Mouse (Mus musculus) adrenal gland, adult 2 months (tissue): Measurements from ENCODE around the gene Nme4. TPM values are rescaled to one million over a fixed set of nuclear protein-coding genes. Genes with fewer than 3 reads are reported as not detected.
A peak's percentile ranks its signal among the peaks of the same experiment; 100 is the strongest.
"Not testable (repeated sequence)": the region's sequence is repeated elsewhere in the genome, so short reads cannot be mapped to it uniquely, and the experiment has no call there.

Experiments
- DNase-seq: peaks from one replicate; pipeline ENCODE4 v3.0.0; 2021
- polyA plus RNA-seq: library from polyadenylated mRNA; depleted of rRNA; stranded (reverse); fragments of >200 nt; gene quantifications from 2 replicates; pipeline ENCODE4 v1.2.3, GENCODE M21; 2012
- total RNA-seq, 2 experiments: library from RNA; stranded (reverse); gene quantifications; 2 replicates each; pipeline ENCODE4 v1.2.3; 2021

Gene Nme4
- total and polyA plus RNA-seq, 3 experiments: 2.5 to 23.9 (median 5.1) TPM

DNA sequence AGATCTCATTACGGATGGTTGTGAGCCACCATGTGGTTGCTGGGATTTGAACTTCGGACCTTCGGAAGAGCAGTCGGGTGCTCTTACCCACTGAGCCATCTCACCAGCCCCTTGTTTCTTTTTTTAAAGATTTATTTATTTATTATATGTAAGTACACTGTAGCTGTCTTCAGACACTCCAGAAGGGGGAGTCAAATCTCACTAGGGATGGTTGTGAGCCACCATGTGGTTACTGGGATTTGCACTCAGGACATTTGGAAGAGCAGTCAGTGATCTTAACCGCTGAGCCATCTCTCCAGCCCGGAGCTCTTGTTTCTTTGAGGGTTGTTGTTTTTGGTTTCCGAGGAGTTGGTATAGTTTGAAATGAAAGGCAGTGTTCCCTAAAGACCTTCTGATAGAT is 19.1 kb upstream of the Nme4 start:
- not testable (repeated sequence) for DNase-seq

DNA sequence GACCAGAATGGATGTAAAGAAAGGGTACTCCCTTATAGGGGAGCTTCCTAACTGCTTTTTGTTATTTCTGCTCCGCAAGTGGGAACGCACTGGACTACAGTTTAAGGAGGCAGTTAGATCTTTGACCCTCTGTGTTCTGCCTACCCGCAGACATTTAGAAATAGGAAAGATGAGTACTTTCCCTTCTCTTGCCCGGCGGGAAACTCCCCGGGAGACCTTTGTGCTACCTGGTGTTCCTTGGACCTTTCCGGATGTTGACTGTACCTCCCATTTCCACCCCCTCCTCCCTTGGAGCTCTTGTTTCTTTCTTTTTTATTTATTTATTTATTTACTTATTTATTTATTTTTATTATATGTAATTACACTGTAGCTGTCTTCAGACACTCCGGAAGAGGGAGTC is 18.7 kb upstream of the Nme4 start:
- DNase-seq: no peak

DNA sequence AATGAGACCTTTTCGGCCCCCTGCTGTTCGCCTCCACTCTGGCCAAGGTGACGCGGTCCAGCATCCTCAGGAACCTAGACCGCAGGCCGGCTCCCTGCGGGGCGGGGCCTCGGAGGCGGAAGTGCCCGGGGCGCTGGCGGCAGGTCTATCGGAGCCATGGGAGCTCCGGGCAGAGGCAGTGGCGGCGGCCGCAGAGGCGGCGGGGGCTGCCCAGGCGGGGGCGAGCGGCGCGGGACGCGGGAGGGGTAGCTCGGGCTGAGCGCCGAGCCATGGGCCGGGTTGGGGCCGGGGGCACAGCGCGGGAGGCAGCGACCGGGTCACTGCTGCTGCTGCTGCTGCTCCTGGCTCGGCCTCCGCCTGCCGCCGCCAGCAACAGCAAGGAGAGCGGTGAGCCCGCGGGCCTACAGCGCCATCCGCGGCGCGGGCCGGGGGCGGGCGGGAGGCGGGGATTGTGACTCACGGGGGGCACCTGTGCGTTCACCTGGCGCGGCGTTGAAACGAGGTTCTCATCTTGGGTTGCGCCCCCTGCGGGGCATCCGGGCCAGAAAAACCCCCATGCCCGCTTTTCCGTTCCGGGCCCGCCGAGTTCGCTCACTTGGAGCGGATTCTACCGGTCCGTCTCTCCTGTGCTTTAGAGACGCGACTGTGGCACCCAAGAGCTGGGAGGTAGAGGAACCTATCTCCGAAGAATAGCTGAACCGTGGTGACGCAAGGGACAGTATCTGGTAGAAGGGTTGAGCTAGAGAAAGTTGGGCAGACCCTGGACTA is 18.0 kb upstream of the Nme4 start, which contains the start of gene Tmem8:
Gene Tmem8 (plus strand): TSS at position 119 of the 768 bp plus-strand sequence.
- DNase-seq: peak; percentile 88

DNA sequence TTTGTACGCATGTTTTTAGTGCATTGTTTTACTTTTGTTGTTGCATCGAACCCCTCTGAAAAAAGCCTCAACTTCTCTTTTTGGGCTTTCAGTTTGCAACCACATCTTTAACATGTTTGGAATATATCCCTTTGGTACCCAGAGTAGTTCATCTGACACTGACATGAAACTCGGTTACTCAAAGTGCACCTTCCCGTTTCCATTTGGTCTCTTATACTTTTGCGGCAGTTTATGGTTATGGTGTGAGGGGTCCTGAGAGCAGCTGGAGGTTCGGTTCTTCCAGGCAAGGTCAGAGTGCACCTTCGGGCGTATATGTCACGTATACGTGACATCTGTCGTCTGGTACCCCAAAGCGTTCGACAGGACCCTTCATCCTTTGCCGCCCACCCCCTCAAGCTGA is 17.3 kb upstream of the Nme4 start:
- no peak for DNase-seq

- DNase-seq: no peak
These were observed 16.3 kb upstream of the Nme4 start for GRCm38 (mm10) chr17:26111722-26112121.

DNA sequence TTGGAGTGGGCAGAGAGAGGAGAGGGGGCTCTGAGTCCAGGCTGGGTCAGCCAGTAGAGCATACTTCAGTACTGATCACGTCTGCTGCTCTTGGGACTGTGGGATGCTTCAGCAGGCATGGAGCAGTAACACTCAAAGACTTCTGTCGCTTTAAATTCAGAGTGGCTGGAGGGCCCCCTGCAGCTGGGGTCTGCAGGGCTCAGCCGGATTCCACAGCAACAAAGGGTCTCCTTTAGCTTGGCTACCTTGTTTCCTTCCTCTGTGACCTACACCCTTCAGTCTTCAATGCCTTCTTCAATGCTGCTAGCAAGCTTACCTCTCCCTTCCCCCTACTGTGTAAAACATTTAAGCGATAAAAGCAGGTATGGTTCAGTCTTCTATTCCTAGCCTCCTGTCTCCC is 15.6 kb upstream of the Nme4 start:
- no peak for DNase-seq

DNA sequence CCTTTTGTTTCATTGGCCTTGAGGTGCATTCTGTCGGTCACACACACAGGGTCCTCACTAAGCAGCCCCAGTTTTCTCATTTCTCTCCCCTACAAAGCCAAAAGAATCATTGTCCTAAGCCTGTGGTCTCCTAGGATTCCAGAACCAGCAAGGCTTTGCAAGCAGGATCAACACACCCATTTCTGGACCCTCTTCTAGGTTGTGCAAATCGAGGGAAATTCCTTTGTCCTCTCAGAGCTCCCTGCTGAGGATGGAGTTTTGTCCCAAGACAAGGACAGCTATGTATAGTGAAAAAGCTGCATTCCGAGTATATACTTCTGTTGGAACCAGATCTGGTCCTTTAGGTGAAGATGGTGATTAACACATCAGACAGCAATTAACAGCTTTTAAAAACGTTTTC is 14.8 kb upstream of the Nme4 start:
- DNase-seq: no peak

DNA sequence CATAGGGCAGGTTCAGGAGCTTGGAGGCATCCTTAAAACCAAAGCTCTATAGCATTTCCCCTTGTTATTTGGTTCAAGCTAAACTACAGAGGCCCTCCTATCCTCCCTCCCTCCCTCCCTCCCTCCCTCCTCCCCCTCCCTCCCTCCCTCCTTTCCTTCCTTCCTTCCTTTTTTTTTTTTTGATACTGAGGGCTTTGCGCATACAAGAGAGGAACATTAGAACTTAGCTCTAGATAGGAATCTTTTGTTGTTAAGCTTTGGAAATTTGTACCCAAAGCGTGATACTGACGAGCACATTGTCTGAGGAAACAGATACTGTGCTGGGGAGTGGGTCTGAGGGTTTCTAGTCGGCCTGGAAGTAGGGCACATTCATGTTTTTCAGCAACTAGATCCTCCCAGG is 10.2 kb upstream of the Nme4 start:
- no peak for DNase-seq

DNA sequence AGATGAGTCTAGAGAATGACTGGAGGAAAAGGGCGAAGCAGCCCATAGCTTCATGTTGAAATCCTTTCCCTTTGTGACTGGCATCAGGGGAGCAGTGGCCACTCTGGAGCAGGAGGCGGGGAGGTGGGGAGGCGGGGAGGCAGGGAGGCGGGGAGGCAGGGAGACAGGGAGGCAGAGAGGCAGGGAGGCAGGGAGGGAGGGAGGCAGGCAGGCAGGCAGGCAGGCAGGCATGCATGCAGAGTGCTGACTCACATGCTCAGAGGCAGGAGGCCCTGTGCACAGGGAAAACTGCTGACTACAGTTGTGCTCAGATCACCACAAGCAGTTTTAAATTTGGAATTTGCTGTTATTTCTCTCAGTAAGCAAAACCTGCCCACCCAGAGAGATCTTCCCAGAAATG is 6.1 kb upstream of the Nme4 start:
- DNase-seq: peak; percentile 32

GRCm38 (mm10) chr17:26100166-26100565 is 4.8 kb upstream of the Nme4 start:
- DNase-seq: no peak

DNA sequence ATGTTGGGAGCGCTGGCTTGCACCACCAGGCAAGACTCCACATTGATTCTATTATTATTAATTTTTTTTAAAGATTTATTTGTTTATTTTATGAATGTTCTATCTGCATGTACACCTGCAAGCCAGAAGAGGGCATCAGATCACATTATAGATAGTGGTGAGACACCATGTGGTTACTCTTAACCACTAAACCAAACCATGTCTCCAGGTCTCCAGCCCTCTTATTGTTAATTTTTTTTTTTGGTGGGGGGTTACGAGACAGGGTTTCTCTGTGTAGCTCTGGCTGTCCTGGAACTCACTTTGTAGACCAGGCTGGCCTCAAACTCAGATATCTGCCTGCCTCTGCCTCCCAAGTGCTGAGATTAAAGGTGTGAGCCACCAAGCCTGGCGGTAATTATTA is 3.9 kb upstream of the Nme4 start:
- not testable (repeated sequence) for DNase-seq

DNA sequence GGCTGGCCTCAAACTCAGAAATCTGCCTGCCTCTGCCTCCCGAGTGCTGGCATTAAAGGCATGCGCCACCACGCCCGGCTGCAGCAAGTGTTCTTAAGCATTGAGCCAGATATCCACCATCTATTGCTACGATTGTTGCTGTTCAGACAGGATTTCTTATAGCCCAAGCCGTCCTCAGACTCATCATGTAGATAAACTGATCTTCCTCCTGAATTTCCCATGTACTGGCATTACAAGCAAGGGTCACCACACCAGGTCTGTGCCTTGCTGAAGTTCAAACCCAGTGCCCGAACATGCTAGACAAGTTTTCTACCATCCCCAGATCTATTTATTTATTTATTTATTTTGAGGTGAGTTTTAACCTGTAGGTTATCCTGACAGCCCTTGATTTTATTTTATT is 3.1 kb upstream of the Nme4 start:
- no peak for DNase-seq

DNA sequence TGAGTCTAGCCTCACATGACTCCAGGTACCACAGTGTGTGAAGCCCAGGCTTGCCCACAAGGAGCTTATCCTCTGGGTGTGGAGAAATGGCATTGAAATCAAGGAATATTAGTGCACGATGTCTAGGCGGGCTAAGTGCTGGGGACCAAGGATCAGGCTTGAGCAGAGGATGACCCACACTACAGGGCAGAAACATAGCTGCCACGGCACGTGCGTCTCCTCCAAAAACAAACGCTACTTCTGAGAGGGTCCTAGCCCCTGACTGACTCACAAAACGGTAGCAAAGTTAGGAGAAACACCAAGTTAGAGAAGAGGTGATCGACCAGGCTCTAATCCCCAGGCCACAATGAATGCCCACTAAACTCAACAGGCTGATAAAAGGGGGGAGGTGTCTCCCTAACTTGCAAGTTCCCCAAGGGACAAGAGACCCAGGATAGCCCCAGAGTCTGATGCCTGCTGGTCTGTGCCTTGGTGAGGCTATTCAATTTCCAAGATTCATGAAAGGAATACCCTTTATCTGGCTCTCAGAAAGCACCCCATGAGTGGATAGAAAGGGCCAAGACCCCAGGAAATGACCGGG is 781 bp downstream of the Nme4 start:
- DNase-seq: no peak

- peak; percentile 96 for DNase-seq
These were observed 5.3 kb downstream of the Nme4 start, which contains the start of gene Decr2 for GRCm38 (mm10) chr17:26089905-26090632. Gene Decr2, minus strand, starts transcription at chr17:26090337.

DNA sequence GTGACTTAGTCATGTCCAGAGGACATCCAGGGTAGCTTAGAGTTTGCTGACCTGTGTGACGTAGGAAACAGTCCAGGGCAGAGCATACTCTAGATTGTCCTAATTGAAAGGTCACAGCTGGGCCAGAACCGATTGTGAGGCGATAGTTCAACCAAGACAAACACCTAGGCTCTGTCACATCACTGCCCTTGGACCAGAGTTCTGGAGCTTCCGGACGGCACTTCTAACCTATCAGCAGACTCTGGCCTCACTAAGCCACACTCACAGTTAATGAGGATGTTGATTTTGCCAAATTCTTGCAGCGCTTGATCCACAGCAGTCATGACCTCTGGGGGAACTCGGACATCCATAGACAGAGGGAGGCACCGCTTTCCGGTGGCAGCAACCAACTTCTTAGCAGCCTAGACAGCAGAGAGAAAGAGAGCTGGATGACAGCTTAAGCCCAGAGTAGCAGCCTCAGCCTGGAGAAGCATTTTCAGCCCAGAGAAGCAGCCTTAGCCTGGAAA is 8.3 kb downstream of the Nme4 start:
- no peak for DNase-seq

DNA sequence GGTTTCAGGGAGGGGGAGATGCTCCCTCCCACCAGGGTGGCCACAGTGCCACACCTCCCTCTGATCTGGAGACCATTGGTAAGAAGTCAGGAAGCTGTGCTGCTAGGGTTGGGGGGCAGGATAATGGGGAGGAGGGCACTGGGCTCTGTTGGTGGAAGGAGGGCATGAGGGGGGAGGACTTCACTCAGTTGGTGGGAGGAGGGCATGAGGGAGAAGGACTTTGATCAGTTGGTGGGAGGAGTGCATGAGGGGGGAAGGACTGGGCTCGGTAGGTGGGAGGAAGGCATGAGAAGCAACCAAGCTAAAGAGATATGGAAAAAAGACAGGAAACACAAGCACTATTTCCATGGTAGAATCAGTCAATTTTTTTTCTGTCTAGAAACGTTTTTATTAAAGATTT is 14.5 kb downstream of the Nme4 start:
- no peak for DNase-seq

DNA sequence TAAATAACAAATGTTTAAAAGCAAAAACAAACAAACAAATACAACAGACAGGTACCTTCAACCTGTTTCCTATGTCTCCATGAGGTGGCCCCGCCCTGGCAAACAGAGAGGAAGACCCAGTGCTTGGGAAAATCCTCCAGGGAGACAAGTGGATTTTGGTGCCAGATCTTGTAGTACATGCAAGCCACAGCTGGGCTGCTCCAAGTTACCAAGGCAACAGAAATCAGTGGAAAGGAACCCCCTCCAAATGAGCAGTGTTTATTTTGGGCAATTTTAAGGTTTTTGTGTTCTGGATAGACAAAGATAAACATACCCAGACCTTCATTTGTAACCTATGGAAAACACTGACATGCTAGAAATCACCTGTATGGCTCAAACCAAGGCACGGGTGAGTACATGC is 16.6 kb downstream of the Nme4 start:
- DNase-seq: no peak

DNA sequence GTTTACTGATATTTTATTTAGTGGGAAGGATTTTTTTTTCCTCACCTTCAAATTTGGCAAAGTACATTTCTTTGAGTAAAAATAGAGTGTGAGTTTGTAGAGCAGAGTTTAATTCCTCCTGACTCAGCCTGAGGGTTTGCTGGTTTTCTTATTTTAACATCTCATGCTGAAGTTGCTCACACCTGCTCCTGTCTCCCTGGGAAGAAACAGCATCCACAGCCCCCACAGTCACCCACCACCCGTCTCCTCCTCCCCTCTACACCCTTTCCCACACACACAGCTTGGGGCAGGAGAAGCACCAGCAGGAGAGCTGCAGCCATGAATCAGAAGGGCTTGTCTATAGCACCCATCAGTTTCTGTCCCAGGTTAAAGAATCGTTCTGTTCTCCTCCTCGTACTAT is 20.2 kb downstream of the Nme4 start:
- no peak for DNase-seq

- no peak for DNase-seq
These were observed 25.3 kb downstream of the Nme4 start for GRCm38 (mm10) chr17:26070136-26070535.

- DNase-seq: peak; percentile 92
These were observed 26.3 kb downstream of the Nme4 start, which contains the start of gene Rab11fip3 for GRCm38 (mm10) chr17:26068831-26069739. Gene Rab11fip3, minus strand, starts transcription at chr17:26069555.

- peak; percentile 7 for DNase-seq
These were observed 27.2 kb downstream of the Nme4 start for GRCm38 (mm10) chr17:26068024-26068830.
